Mouse (Mus musculus) MEL (cell line): Measurements from ENCODE around the gene S100a10.

ENCODE experiments used
- CTCF ChIP-seq, 3 experiments: IDR thresholded peaks in 2 of 3; conservative IDR thresholded peaks in 1 of 3; 2 replicates each; pipeline ENCODE4 v1.5.1; 2011 to 2012; ENCODE audit warnings: low read length in 3 of 3, low read depth in 2 of 3, mild to moderate bottlenecking in 2 of 3, improper control_type of control experiment in 1 of 3, inconsistent platforms in 1 of 3, mixed read lengths in 1 of 3, moderate library complexity in 1 of 3; ENCODE audit not compliant: control insufficient read depth in 1 of 3, insufficient read depth in 1 of 3, poor library complexity in 1 of 3, severe bottlenecking in 1 of 3
- EP300 ChIP-seq, 2 experiments: IDR thresholded peaks; 2 replicates each; pipeline ENCODE4 v1.6.1; 2011; ENCODE audit warnings: improper control_type of control experiment in 2 of 2, low read length in 2 of 2, low read depth in 1 of 2, mild to moderate bottlenecking in 1 of 2
- HCFC1 ChIP-seq: IDR thresholded peaks from 2 replicates; pipeline ENCODE4 v1.6.1; 2012; ENCODE audit warnings: low read depth, mild to moderate bottlenecking, inconsistent platforms, low read length, improper control_type of control experiment, moderate library complexity
- MAFK ChIP-seq: IDR thresholded peaks from 2 replicates; pipeline ENCODE4 v1.6.1; 2011; ENCODE audit warnings: low read depth, mild to moderate bottlenecking, low read length, improper control_type of control experiment, borderline replicate concordance
- POLR2A ChIP-seq, 2 experiments: IDR thresholded peaks; 2 replicates each; pipeline ENCODE4 v1.6.1; 2011 to 2012; ENCODE audit warnings: low read length in 2 of 2, mild to moderate bottlenecking in 2 of 2, control low read depth in 1 of 2, improper control_type of control experiment in 1 of 2, low read depth in 1 of 2, moderate library complexity in 1 of 2; ENCODE audit not compliant: control insufficient read depth in 1 of 2, insufficient read depth in 1 of 2, poor library complexity in 1 of 2
- ZKSCAN1 ChIP-seq: IDR thresholded peaks from 2 replicates; pipeline ENCODE4 v1.6.1; 2012; ENCODE audit warnings: low read depth, mild to moderate bottlenecking, inconsistent platforms, low read length, improper control_type of control experiment, moderate library complexity

DNA sequence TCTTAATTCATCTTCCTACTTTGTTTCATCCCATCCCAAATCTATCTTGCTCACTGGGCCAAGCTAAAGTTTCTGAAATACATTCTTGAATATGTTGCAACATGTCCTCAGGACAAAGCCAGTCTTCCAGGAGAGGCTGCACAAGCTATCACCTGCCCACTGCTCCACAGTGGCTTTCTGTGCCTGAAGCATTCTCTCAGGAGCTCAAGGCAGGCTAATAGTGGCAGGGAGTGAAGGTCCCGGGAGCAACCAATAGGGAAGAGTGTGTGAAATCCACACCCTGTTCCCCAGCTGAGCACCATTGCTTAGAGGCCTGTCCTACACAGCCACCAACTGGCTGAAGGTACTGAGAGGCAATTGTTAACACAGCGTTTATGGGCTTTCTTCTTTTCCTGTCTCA lies 26.1 kb downstream of the S100a10 start:
- TF ChIP-seq CTCF (IDR thresholded peaks at IDR 0.05 in 2 of 3, conservative IDR thresholded peaks at IDR 0.05 in 1 of 3; ENCODE audit: control insufficient read depth in 1 of 3, insufficient read depth in 1 of 3, low read depth in 2 of 3, low read length in 3 of 3, poor library complexity in 1 of 3, severe bottlenecking in 1 of 3) (no peak), HCFC1 (no peak), POLR2A (IDR thresholded peaks at IDR 0.05; ENCODE audit: control insufficient read depth in 1 of 2, insufficient read depth in 1 of 2, low read depth in 1 of 2, low read length in 2 of 2, poor library complexity in 1 of 2) (no peak), ZKSCAN1 (no peak), MAFK (no peak), EP300 (IDR thresholded peaks at IDR 0.05; ENCODE audit: low read depth in 1 of 2, low read length in 2 of 2) (no peak)
